Mouse (Mus musculus) R1 (cell line): ENCODE measurements at regions not wholly inside any gene's neighbourhood (a gene's known extent, or its start where the extent isn't known, plus 50 kb on each side); places are given as distances from the start of the nearest gene placed in this dataset.
"Not testable (repeated sequence)": the region's sequence is repeated elsewhere in the genome, so short reads cannot be mapped to it uniquely, and the experiment has no call there.

Source experiments
- DNase-seq: peaks from one replicate; pipeline ENCODE4 v3.0.0-alpha.2; 2018; ENCODE audit warnings: low read depth, low spot score

DNA sequence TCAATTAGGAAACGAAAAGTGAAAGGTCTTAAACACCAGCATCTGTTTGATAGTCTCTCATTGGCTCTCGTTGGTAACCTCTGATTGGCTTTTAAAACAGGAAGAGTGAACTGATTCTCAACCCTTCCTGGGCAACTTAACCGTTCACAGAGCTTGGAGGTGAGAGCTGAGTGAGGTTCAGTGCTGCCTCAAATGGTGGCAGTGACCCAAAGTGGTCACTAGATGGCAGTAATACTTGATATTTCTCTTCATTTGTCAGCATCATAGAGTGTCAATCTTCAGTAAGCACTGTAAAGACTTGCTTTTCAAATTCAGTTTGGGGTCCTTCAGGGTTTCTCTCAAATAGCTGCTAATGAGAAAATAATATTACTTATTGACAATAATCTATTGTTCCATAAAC is 321.8 kb upstream of the Gdi2 start:
- DNase-seq, result peak; percentile 67

DNA sequence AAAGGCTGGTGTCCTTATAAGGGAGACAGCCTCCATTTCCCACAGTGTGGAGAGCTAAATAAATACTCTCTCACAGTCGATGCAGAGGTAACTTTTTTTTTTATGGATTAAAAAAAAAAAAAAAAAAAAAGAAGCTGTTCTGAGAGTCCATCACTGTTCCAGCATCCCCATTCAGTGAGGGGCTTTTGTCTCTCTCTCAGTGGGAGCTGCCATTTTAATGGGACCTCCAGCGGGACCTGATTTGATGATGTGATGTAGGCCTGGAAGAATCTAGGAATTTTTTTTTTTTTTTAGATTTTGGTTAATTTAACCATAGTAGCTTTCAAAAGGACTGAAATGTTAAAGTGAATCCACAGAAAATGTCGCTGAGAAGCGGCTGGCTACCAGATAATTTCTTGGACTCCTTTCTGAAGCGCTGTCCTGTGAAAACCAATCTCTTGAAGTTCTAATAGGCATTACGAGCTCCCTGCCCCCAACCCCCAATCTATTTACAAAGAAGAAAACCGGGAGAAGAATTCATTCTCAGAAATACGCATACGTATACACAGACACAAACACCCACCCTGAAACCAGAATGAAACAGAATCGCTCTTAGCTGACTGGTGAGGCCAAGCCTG is 316.8 kb upstream of the Gdi2 start:
- DNase-seq, result not testable (repeated sequence)

DNA sequence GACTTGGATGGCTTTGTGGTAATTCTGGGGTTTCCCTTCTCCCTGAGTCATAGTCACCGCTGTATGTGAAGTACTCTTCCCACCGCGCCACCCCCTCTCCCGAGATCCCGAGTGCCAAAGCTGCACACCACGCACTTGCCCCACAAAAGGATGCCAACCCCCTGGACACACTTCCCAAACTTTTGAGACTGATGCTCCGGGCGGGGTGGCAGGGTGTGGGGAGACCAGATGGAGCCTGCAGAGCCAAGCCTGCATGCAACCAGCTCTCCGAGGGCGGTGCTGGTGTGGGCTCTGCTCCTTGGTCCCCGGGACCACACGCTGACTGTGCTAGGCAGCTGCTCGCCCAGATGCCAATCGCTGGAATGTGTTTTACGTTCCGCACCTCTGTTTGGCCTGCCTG is 316.2 kb upstream of the Gdi2 start:
- peak; percentile 21 for DNase-seq

GRCm38 (mm10) chr13:3258379-3258778 is 279.5 kb upstream of the Gdi2 start:
- no peak for DNase-seq

DNA sequence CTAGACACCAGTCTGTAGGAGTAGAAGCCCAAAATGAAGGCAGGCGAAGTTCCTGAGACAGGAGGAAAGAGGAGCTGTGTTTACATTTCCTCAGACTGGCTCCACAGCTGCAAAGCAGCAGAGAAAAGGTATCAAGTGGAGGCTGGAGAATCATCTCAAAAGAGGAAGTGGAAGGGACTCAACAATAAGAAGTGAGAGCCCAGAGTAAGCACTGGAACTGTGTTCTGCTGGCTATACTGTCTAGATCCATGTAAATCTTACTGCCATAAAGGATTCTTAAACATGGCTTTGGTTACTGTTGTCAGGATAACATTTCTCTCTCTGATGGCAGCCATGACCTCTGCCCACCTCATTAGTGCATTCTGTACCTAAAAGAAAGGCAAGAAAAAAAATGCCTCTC is 261.7 kb upstream of the Gdi2 start:
- not testable (repeated sequence) for DNase-seq
